Mouse (Mus musculus): ENCODE measurements around the gene Atat1. TPM values are rescaled to one million over a fixed set of nuclear protein-coding genes. Genes with fewer than 3 reads are reported as not detected.
"Not testable (repeated sequence)": the region's sequence is repeated elsewhere in the genome, so short reads cannot be mapped to it uniquely, and the experiment has no call there.

Atat1 gene
- polyA plus RNA-seq, 1 experiment from 2014 or later: 101 TPM

DNA sequence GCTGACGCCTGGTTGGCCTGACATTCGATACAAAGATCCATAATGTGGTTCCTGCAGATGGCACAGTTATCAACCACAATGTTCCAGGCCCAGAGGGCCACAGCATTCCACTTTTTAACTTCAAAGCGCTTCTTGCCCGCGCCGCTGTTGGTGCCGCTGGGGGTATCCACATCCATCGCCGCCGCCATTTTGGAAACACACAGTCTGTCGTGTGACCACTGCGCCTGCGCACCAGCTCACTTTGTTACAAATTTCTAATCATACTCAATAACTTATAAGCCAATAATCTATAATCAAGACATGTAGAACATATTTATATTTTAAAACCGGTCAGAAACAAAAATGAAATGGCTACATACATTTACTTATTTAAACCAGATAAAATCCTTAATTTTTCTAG is 25.9 kb upstream of the Atat1 start:
- not testable (repeated sequence) for H3K27me3 ChIP-seq (ENCODE audit: control insufficient read depth, insufficient read depth, low read length)
- 91% methylated on average over 14 of the region's 14 CpGs for WGBS

DNA sequence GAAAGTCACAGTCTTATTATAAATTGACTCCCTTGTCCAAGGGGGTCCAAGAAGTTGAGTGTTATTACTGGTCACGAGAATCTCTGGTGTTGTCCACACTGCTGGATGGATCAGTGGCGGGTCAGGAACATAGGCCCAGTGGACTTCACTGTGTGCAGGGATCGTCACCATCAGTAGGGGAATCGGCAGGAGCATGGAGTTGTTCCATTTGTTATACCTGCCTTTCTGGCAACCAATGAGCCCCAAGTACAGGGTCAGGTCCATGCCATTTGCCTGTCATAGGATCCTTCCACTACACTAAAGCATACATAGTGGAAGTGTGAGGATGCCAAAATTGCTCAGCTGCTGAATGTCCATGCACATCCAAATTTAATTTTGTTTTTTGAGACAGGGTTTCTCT is 22.7 kb upstream of the Atat1 start:
- Histone ChIP-seq H3K9ac (replicated peaks; ENCODE audit: low read length) (no peak overlapping the region), H3K4me3 (ENCODE audit: low read depth, low read length) (no peak overlapping the region), H3K36me3 (replicated peaks; ENCODE audit: control insufficient read depth, insufficient read depth, low read depth, low read length) (peaks cover 19% of the 10 kb centered on the region), H3K9me3 (replicated peaks; ENCODE audit: control insufficient read depth, low read length) (no peaks in the 10 kb centered on the region), H3K27me3 (ENCODE audit: control insufficient read depth, insufficient read depth, low read length) (no peaks in the 10 kb centered on the region), H3K27ac (replicated peaks; ENCODE audit: low read depth, low read length) (no peak overlapping the region), H3K4me2 (ENCODE audit: low read depth, low read length) (no peak overlapping the region), H3K4me1 (ENCODE audit: control insufficient read depth, insufficient read depth, low read length) (no peaks in the 10 kb centered on the region)
- DNase-seq (ENCODE audit: low spot score) (no peak), ATAC-seq (replicated peaks; ENCODE audit: insufficient number of reproducible peaks, low FRiP score, low TSS enrichment, low read depth) (no peak)
- 82% methylated on average over 4 of the region's 4 CpGs for WGBS

More for the DNA sequence above, 25.9 kb upstream of the Atat1 start:
- DNase-seq (ENCODE audit: low spot score); H3K4me3 ChIP-seq (ENCODE audit: low read depth, low read length); H3K9me3 ChIP-seq (replicated peaks; ENCODE audit: control insufficient read depth, low read length); ATAC-seq (replicated peaks; ENCODE audit: insufficient number of reproducible peaks, low FRiP score, low TSS enrichment, low read depth); H3K27ac ChIP-seq (replicated peaks; ENCODE audit: low read depth, low read length); H3K9ac ChIP-seq (replicated peaks; ENCODE audit: low read length); H3K4me2 ChIP-seq (ENCODE audit: low read depth, low read length); H3K4me1 ChIP-seq (ENCODE audit: control insufficient read depth, insufficient read depth, low read length); H3K36me3 ChIP-seq (replicated peaks; ENCODE audit: control insufficient read depth, insufficient read depth, low read depth, low read length): not testable (repeated sequence)

DNA sequence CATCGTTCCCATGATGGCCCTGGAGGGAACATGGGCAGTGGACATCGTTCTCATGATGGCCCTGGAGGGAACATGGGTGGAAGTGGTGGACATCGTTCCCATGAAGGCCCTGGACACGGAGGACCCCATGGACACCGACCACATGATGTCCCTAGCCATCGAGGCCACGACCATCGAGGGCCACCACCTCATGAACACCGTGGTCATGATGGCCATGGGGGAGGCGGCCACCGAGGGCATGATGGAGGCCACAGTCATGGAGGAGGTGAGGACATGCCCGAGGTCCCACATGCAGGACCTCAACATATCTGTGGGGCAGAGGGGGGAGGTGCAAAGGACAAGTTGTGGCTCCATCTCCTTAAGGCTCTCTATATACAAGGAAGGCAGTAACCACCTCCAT is 20.8 kb upstream of the Atat1 start:
- Histone ChIP-seq H3K27ac (replicated peaks; ENCODE audit: low read depth, low read length) (no peak overlapping the region), H3K36me3 (replicated peaks; ENCODE audit: control insufficient read depth, insufficient read depth, low read depth, low read length) (peaks cover 23% of the 10 kb centered on the region), H3K9me3 (replicated peaks; ENCODE audit: control insufficient read depth, low read length) (no peaks in the 10 kb centered on the region), H3K4me3 (ENCODE audit: low read depth, low read length) (no peak overlapping the region), H3K9ac (replicated peaks; ENCODE audit: low read length) (no peak overlapping the region), H3K4me1 (ENCODE audit: control insufficient read depth, insufficient read depth, low read length) (no peaks in the 10 kb centered on the region), H3K27me3 (ENCODE audit: control insufficient read depth, insufficient read depth, low read length) (no peaks in the 10 kb centered on the region), H3K4me2 (ENCODE audit: low read depth, low read length) (no peak overlapping the region)
- ATAC-seq (replicated peaks; ENCODE audit: insufficient number of reproducible peaks, low FRiP score, low TSS enrichment, low read depth): no peak
- 96% methylated on average over 12 of the region's 12 CpGs for WGBS
- no peak for DNase-seq (ENCODE audit: low spot score)

DNA sequence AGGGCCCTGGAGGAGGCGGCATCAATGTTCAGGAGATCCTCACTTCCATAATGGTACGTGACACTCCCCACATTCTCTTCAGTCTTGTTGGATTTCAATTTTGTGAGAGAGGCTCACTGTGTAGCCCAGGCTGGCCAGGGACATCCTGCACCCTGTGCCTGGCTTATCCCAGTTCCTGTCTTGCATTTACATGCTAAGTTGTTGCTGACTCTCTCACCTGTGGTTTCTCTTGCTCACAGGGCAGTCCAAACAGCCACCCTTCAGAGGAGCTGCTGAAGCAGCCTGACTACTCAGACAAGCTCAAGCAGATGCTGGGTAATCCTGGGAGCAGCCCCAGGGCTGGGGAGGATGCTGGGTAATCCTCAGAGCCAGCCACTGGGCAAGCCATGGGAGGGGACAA is 19.7 kb upstream of the Atat1 start:
- peaks cover 26% of the 10 kb centered on the region for H3K36me3 ChIP-seq (replicated peaks; ENCODE audit: control insufficient read depth, insufficient read depth, low read depth, low read length)
- no peak for ATAC-seq (replicated peaks; ENCODE audit: insufficient number of reproducible peaks, low FRiP score, low TSS enrichment, low read depth)
- 91% methylated on average over 2 of the region's 2 CpGs for WGBS

DNA sequence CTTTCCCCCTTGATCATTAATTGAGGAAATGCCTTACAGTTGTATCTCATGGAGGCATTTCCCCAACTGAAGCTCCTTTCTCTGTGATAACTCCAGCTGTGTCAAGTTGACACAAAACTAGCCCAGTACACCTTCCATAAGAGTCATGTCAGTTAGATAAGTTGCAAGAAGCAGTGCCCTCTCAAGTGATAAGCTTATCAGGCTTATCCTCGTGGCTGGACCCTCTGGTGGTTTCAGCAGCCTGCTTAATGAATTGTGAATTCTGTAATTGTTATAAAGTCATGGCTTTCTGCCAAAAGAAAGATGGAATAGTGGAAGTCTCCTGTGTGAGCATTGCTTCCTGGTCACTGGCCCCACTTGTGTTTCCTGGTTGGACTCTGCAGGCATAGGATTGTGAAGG is 17.6 kb upstream of the Atat1 start:
- ATAC-seq (replicated peaks; ENCODE audit: insufficient number of reproducible peaks, low FRiP score, low TSS enrichment, low read depth) (no peak), DNase-seq (ENCODE audit: low spot score) (no peak)
- Histone ChIP-seq H3K9ac (replicated peaks; ENCODE audit: low read length) (no peak overlapping the region), H3K36me3 (replicated peaks; ENCODE audit: control insufficient read depth, insufficient read depth, low read depth, low read length) (peaks cover 31% of the 10 kb centered on the region), H3K4me2 (ENCODE audit: low read depth, low read length) (no peak overlapping the region), H3K9me3 (replicated peaks; ENCODE audit: control insufficient read depth, low read length) (no peaks in the 10 kb centered on the region), H3K4me1 (ENCODE audit: control insufficient read depth, insufficient read depth, low read length) (no peaks in the 10 kb centered on the region), H3K27ac (replicated peaks; ENCODE audit: low read depth, low read length) (no peak overlapping the region), H3K27me3 (ENCODE audit: control insufficient read depth, insufficient read depth, low read length) (no peaks in the 10 kb centered on the region), H3K4me3 (ENCODE audit: low read depth, low read length) (no peak overlapping the region)
- 88% methylated on average over 1 of the region's 1 CpGs for WGBS

More for the DNA sequence above, 19.7 kb upstream of the Atat1 start:
- Histone ChIP-seq H3K9ac (replicated peaks; ENCODE audit: low read length) (no peak overlapping the region), H3K4me3 (ENCODE audit: low read depth, low read length) (no peak overlapping the region), H3K27ac (replicated peaks; ENCODE audit: low read depth, low read length) (no peak overlapping the region), H3K4me1 (ENCODE audit: control insufficient read depth, insufficient read depth, low read length) (no peaks in the 10 kb centered on the region), H3K9me3 (replicated peaks; ENCODE audit: control insufficient read depth, low read length) (no peaks in the 10 kb centered on the region), H3K27me3 (ENCODE audit: control insufficient read depth, insufficient read depth, low read length) (no peaks in the 10 kb centered on the region), H3K4me2 (ENCODE audit: low read depth, low read length) (no peak overlapping the region)
- no peak for DNase-seq (ENCODE audit: low spot score)

DNA sequence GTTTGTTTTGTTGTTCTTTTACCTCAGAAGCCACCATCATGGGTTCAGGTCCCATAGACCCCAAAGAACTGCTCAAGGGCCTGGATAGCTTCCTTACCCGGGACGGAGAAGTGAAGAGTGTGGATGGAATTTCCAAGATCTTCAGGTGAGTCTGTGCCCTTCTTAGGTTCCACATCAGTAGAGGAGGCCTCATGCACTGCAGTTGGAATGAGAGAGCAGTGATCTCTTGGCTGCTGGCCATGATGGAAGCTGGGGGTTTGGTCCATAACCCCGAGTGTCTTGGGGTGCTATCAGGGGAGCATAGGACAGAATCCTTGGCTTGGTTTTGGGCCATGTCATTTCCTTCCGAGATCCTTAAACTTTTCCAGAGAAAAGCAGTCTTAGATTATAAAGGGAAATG is 13.4 kb upstream of the Atat1 start:
- no peak overlapping the region for H3K4me2 ChIP-seq (ENCODE audit: low read depth, low read length)
- ATAC-seq (replicated peaks; ENCODE audit: insufficient number of reproducible peaks, low FRiP score, low TSS enrichment, low read depth) (no peak), DNase-seq (ENCODE audit: low spot score) (no peak)
- H3K36me3 ChIP-seq (replicated peaks; ENCODE audit: control insufficient read depth, insufficient read depth, low read depth, low read length): peaks cover 17% of the 10 kb centered on the region
- 91% methylated on average over 4 of the region's 4 CpGs for WGBS
- H3K27ac ChIP-seq (replicated peaks; ENCODE audit: low read depth, low read length): no peak overlapping the region
- H3K9me3 ChIP-seq (replicated peaks; ENCODE audit: control insufficient read depth, low read length): no peaks in the 10 kb centered on the region
- no peaks in the 10 kb centered on the region for H3K27me3 ChIP-seq (ENCODE audit: control insufficient read depth, insufficient read depth, low read length)
- no peaks in the 10 kb centered on the region; the same call in 1 of the 2 replicates for H3K4me1 ChIP-seq (ENCODE audit: control insufficient read depth, insufficient read depth, low read length)
- no peak overlapping the region for H3K4me3 ChIP-seq (ENCODE audit: low read depth, low read length)
- H3K9ac ChIP-seq (replicated peaks; ENCODE audit: low read length): no peak overlapping the region

DNA sequence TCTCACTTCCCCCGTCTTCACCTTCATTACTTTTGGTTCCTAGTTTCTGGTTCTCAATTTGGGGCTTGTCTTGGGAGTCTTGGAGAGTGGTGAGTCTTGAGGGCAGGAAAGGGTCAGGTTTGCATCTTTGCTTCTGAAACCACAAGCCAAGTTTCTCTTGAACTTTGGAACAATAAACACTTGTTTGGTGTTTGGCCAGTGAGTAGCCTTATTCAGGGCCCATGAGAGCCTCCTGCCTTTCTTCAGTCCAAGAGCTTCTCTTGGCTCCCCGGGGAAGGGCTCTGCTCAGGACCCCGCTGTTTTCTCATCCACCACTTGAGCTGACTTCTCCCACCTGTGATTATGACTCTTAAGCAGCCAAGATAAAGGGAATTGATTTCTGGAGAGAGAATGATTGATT is 12.7 kb upstream of the Atat1 start:
- H3K4me1 ChIP-seq (ENCODE audit: control insufficient read depth, insufficient read depth, low read length): no peaks in the 10 kb centered on the region; the same call in 1 of the 2 replicates
- H3K9ac ChIP-seq (replicated peaks; ENCODE audit: low read length): no peak overlapping the region
- H3K4me2 ChIP-seq (ENCODE audit: low read depth, low read length): no peak overlapping the region
- H3K36me3 ChIP-seq (replicated peaks; ENCODE audit: control insufficient read depth, insufficient read depth, low read depth, low read length): peaks cover 12% of the 10 kb centered on the region
- H3K27me3 ChIP-seq (ENCODE audit: control insufficient read depth, insufficient read depth, low read length): no peaks in the 10 kb centered on the region
- DNase-seq (ENCODE audit: low spot score) (no peak), ATAC-seq (replicated peaks; ENCODE audit: insufficient number of reproducible peaks, low FRiP score, low TSS enrichment, low read depth) (no peak)
- no peak overlapping the region for H3K4me3 ChIP-seq (ENCODE audit: low read depth, low read length)
- 87% methylated on average over 3 of the region's 3 CpGs for WGBS
- no peak overlapping the region for H3K27ac ChIP-seq (replicated peaks; ENCODE audit: low read depth, low read length)
- H3K9me3 ChIP-seq (replicated peaks; ENCODE audit: control insufficient read depth, low read length): no peaks in the 10 kb centered on the region

DNA sequence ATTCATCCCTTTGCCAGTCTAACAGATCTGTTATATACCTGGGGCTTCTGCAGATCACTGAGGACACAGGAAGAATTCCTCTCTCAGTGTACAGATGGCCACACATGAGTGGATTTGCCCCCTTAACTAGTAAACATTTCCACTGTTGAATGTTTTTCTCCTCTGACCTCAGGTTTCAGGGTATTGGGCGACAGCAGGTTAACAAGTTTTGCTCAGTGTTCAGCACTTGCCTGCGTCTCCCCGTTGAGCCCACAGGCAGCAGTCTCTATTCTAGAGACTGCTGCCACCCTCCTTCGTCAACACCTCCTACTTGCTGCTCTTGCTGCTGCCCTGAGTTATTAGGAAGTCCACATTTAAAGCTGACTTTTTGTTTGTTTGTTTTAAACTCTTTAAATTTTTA is 11.8 kb upstream of the Atat1 start:
- Histone ChIP-seq H3K9me3 (replicated peaks; ENCODE audit: control insufficient read depth, low read length) (no peaks in the 10 kb centered on the region), H3K9ac (replicated peaks; ENCODE audit: low read length) (no peak overlapping the region), H3K36me3 (replicated peaks; ENCODE audit: control insufficient read depth, insufficient read depth, low read depth, low read length) (peaks cover 10% of the 10 kb centered on the region), H3K27ac (replicated peaks; ENCODE audit: low read depth, low read length) (no peak overlapping the region), H3K4me3 (ENCODE audit: low read depth, low read length) (no peak overlapping the region), H3K4me2 (ENCODE audit: low read depth, low read length) (no peak overlapping the region), H3K4me1 (ENCODE audit: control insufficient read depth, insufficient read depth, low read length) (no peaks in the 10 kb centered on the region; the same call in 1 of the 2 replicates), H3K27me3 (ENCODE audit: control insufficient read depth, insufficient read depth, low read length) (no peaks in the 10 kb centered on the region)
- DNase-seq (ENCODE audit: low spot score) (no peak), ATAC-seq (replicated peaks; ENCODE audit: insufficient number of reproducible peaks, low FRiP score, low TSS enrichment, low read depth) (no peak)
- 83% methylated on average over 4 of the region's 4 CpGs for WGBS

All from embryonic facial prominence, embryonic 11.5 days (tissue).